Mouse (Mus musculus) olfactory bulb, adult 2 months (tissue): Measurements from ENCODE around the gene Maats1. TPM values are rescaled to one million over a fixed set of nuclear protein-coding genes. Genes with fewer than 3 reads are reported as not detected.

ENCODE experiments used
- H3K27ac ChIP-seq: fragments of 200-500 bp; 2 replicates; pipeline ENCODE4 v1.5.1; 2012; ENCODE audit warnings: low read depth, low read length; ENCODE audit not compliant: insufficient read depth
- H3K4me1 ChIP-seq: fragments of 200-500 bp; 2 replicates; pipeline ENCODE4 v1.6.1; 2012; ENCODE audit warnings: low read length; ENCODE audit not compliant: control insufficient read depth, insufficient read depth
- H3K4me3 ChIP-seq: fragments of 200-500 bp; 2 replicates; pipeline ENCODE4 v1.5.1; 2012; ENCODE audit warnings: mild to moderate bottlenecking, low read depth, low read length, moderate library complexity; ENCODE audit not compliant: insufficient read depth
- CTCF ChIP-seq: fragments of 200-500 bp; IDR thresholded peaks from 2 replicates; pipeline ENCODE4 v1.5.1; 2012; ENCODE audit warnings: low read depth, mild to moderate bottlenecking, low read length, moderate library complexity; ENCODE audit not compliant: insufficient read depth
- POLR2A ChIP-seq: fragments of 200-500 bp; IDR thresholded peaks from 2 replicates; pipeline ENCODE4 v1.6.1; 2012; ENCODE audit warnings: mild to moderate bottlenecking, low read depth, low read length, moderate library complexity; ENCODE audit not compliant: insufficient read depth
- WGBS: fragments of 180-500 bp; shearing (Covaris S2); methylation state at CpG from one replicate; pipeline ENCODE4 v1.1.7; 2018; 5-methylcytosine and 5-hydroxymethylcytosine counted together
- polyA plus RNA-seq: library from polyadenylated mRNA; stranded (reverse); fragments of >200 nt; gene quantifications from 2 replicates; pipeline ENCODE4 v1.2.4, GENCODE M21; 2012; ENCODE audit warnings: low replicate concordance; ENCODE audit not compliant: missing spikeins, insufficient read depth, insufficient read length

Gene Maats1
- polyA plus RNA-seq, 1 experiment: not detected

GRCm38 (mm10) chr16:38353642-38354041, 11.7 kb upstream of the Maats1 start:
- H3K4me3 ChIP-seq: no peak overlapping the region
- 98% methylated on average over 2 of the region's 2 CpGs for WGBS
- TF ChIP-seq POLR2A: no peak
- TF ChIP-seq CTCF: no peak
- H3K4me1 ChIP-seq: no peaks in the 10 kb centered on the region; the same call in 1 of the 2 replicates
- no peak overlapping the region for H3K27ac ChIP-seq

- Histone ChIP-seq H3K4me3 (no peak overlapping the region), H3K27ac (no peak overlapping the region), H3K4me1 (no peaks in the 10 kb centered on the region; the same call in 1 of the 2 replicates)
- TF ChIP-seq CTCF (no peak), POLR2A (no peak)
These were observed 10.9 kb upstream of the Maats1 start for GRCm38 (mm10) chr16:38352851-38353250.

- TF ChIP-seq POLR2A: no peak
- H3K4me3 ChIP-seq: no peak overlapping the region
- H3K27ac ChIP-seq: no peak overlapping the region
- no peaks in the 10 kb centered on the region; the same call in 1 of the 2 replicates for H3K4me1 ChIP-seq
- WGBS: 56% methylated on average over 7 of the region's 7 CpGs
These were observed 10.1 kb upstream of the Maats1 start for GRCm38 (mm10) chr16:38352031-38352430.

- Histone ChIP-seq H3K4me1 (no peaks in the 10 kb centered on the region; the same call in 1 of the 2 replicates), H3K27ac (no peak overlapping the region), H3K4me3 (no peak overlapping the region)
- WGBS: 76% methylated on average over 6 of the region's 6 CpGs
- TF ChIP-seq POLR2A: no peak
- no peak for TF ChIP-seq CTCF
These were observed 9.0 kb upstream of the Maats1 start for GRCm38 (mm10) chr16:38350939-38351338.

- 89% methylated on average over 7 of the region's 7 CpGs for WGBS
- no peak overlapping the region for H3K27ac ChIP-seq
- no peaks in the 10 kb centered on the region; the same call in 1 of the 2 replicates for H3K4me1 ChIP-seq
- H3K4me3 ChIP-seq: no peak overlapping the region
- TF ChIP-seq CTCF (no peak), POLR2A (no peak)
These were observed 8.5 kb upstream of the Maats1 start for GRCm38 (mm10) chr16:38350361-38350855.

GRCm38 (mm10) chr16:38349881-38350280, 7.9 kb upstream of the Maats1 start:
- Histone ChIP-seq H3K4me1 (no peaks in the 10 kb centered on the region; the same call in 1 of the 2 replicates), H3K27ac (no peak overlapping the region), H3K4me3 (no peak overlapping the region)
- 81% methylated on average over 2 of the region's 2 CpGs for WGBS
- no peak for TF ChIP-seq POLR2A
- TF ChIP-seq CTCF: no peak

GRCm38 (mm10) chr16:38348217-38348761, 6.3 kb upstream of the Maats1 start:
- Histone ChIP-seq H3K27ac (no peak overlapping the region), H3K4me3 (no peak overlapping the region), H3K4me1 (no peaks in the 10 kb centered on the region; the same call in 1 of the 2 replicates)
- TF ChIP-seq POLR2A (no peak), CTCF (no peak)
- 88% methylated on average over 9 of the region's 9 CpGs for WGBS

- TF ChIP-seq CTCF (no peak), POLR2A (no peak)
- Histone ChIP-seq H3K4me1 (no peaks in the 10 kb centered on the region; the same call in 1 of the 2 replicates), H3K4me3 (no peak overlapping the region), H3K27ac (no peak overlapping the region)
- 57% methylated on average over 6 of the region's 6 CpGs for WGBS
These were observed 5.6 kb upstream of the Maats1 start for GRCm38 (mm10) chr16:38347588-38347987.

- no peaks in the 10 kb centered on the region; the same call in none of the 2 replicates for H3K4me1 ChIP-seq
- H3K27ac ChIP-seq: peak within 1 kb of the TSS; percentile 35
- 3% methylated on average over 35 of the region's 35 CpGs for WGBS
- peak within 1 kb of the TSS; percentile 73 for H3K4me3 ChIP-seq
- no peak for TF ChIP-seq CTCF
- TF ChIP-seq POLR2A: peak; percentile 54; the same call in 1 of the 2 replicates
These were observed 4.8 kb upstream of the Maats1 start, which contains the start of the genes Cox17 and Gm21987 for GRCm38 (mm10) chr16:38346529-38347325. TSS of gene Cox17 (plus strand) at chr16:38346991. TSS of gene Gm21987 (plus strand) at chr16:38347040.
